In the genomic region with DNA sequence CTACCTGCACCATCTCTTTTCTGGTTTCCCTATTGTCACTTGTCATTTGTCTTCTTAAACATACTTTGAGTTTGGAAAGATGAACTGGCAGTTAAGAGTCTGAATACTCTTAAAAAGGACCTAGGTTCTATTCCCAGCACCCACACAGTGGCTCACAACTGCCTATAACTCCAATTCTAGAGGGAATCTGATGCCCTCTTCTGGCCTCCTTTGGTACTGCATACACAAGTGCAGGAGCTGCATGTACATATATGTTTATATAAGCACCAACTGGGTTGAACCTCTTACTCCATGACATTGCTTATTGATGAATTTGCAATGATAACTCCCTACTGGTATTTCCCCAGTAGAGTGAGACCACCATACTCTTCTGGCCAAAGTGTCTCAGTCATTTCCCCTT, we compare ENCODE assay signal across 19 mouse cellular contexts.
A peak's percentile ranks its signal among the peaks of the same experiment; 100 is the strongest.
DNase-seq lines count a peak whose midpoint lies in the region; ATAC-seq and TF ChIP-seq lines count a peak whose summit lies in the region.
"Had no signal": no experiment of that assay in that cellular context is flagged by ENCODE, and none has a peak within 500 bp of the region (broad histone marks: within the 10 kb centered on the region; RNA-seq: fewer than 3 reads in every experiment).

No protein-coding gene starts in this region.

- TF ChIP-seq CTCF in liver, embryonic 14.5 days (IDR thresholded peaks at IDR 0.05; ENCODE audit: low read depth) = peak; percentile 40; the same call in 1 of the 2 replicates
- no peak for TF ChIP-seq CTCF in cerebellum, adult 2 months (IDR thresholded peaks at IDR 0.05; ENCODE audit: borderline replicate concordance, insufficient read depth, low read depth, low read length)

- intact Hi-C loops in heart, postnatal 10 days (cut with DNase I) = no loop called here

- TF ChIP-seq EP300 in liver, embryonic 14.5 days (IDR thresholded peaks at IDR 0.05; ENCODE audit: low read depth) = no peak

- H3K27me3 ChIP-seq in liver, embryonic 14.5 days (ENCODE audit: control insufficient read depth, insufficient read depth, low read length) = no peaks in the 10 kb centered on the region
- no peaks in the 10 kb centered on the region for H3K27me3 ChIP-seq in liver, embryonic 12.5 days (replicated peaks)
- no peaks in the 10 kb centered on the region for H3K27me3 ChIP-seq in cerebellum, adult 2 months (ENCODE audit: control insufficient read depth, insufficient read depth, low read length)
- H3K27me3 ChIP-seq: hindbrain, embryonic 15.5 days; neural tube, embryonic 12.5 days had no signal

- no peaks in the 10 kb centered on the region for H3K36me3 ChIP-seq in liver, embryonic 14.5 days (replicated peaks; ENCODE audit: control insufficient read depth, insufficient read depth, low read depth)
- no peaks in the 10 kb centered on the region for H3K36me3 ChIP-seq in liver, embryonic 12.5 days
- H3K36me3 ChIP-seq: embryonic facial prominence, embryonic 13.5 days; hindbrain, embryonic 15.5 days; neural tube, embryonic 12.5 days had no signal

- DNase-seq in heart, adult 11 months = peak; percentile 39
- DNase-seq in heart, postnatal 10 days = no peak
- DNase-seq in liver, embryonic 14.5 days (ENCODE audit: low read depth in 3 of 3, low spot score in 3 of 3) = no peak
- DNase-seq in A20 (ENCODE audit: low read depth, low spot score) (peak; percentile 3), NIH3T3 (ENCODE audit: low read depth) (peak; percentile 4)
- no peak for DNase-seq in retina, embryonic 14.5 days (ENCODE audit: low spot score)
- DNase-seq in cerebellum, adult 2 months = no peak
- DNase-seq: adrenal gland, postnatal 10 days; cerebellum, adult 18-20 months; forebrain, postnatal 0 days; kidney, adult 18-20 months; kidney, postnatal 14 days; lung, postnatal 14 days; right cerebral cortex, postnatal 14 days; thymus, postnatal 36 days had no signal

- no peak for TF ChIP-seq POLR2A in cerebellum, adult 2 months (IDR thresholded peaks at IDR 0.05; ENCODE audit: borderline replicate concordance, insufficient read depth, low read length)

- no peaks in the 10 kb centered on the region for H3K4me1 ChIP-seq in liver, embryonic 14.5 days (replicated peaks; ENCODE audit: control insufficient read depth in 2 of 2, insufficient read depth in 2 of 2, low read length in 1 of 2)
- H3K4me1 ChIP-seq in liver, embryonic 12.5 days = no peaks in the 10 kb centered on the region
- no peaks in the 10 kb centered on the region for H3K4me1 ChIP-seq in cerebellum, adult 2 months (ENCODE audit: control insufficient read depth, insufficient read depth, low read length)
- H3K4me1 ChIP-seq: embryonic facial prominence, embryonic 13.5 days; hindbrain, embryonic 15.5 days had no signal

- H3K27ac ChIP-seq in liver, embryonic 14.5 days = no peak overlapping the region
- no peak overlapping the region for H3K27ac ChIP-seq in liver, embryonic 12.5 days
- H3K27ac ChIP-seq in cerebellum, adult 2 months (ENCODE audit: insufficient read depth, low read length) = no peak overlapping the region
- H3K27ac ChIP-seq: embryonic facial prominence, embryonic 13.5 days; hindbrain, embryonic 15.5 days; neural tube, embryonic 12.5 days had no signal

- H3K4me3 ChIP-seq in liver, embryonic 14.5 days (ENCODE audit: insufficient read depth in 1 of 2, low read depth in 2 of 2, low read length in 2 of 2) = no peak overlapping the region
- H3K4me3 ChIP-seq in liver, embryonic 12.5 days = no peak overlapping the region
- H3K4me3 ChIP-seq in cerebellum, adult 2 months (replicated peaks; ENCODE audit: insufficient read depth, low read depth, low read length) = no peak overlapping the region
- H3K4me3 ChIP-seq: embryonic facial prominence, embryonic 13.5 days; hindbrain, embryonic 15.5 days; neural tube, embryonic 12.5 days had no signal

- H3K9ac ChIP-seq in liver, embryonic 14.5 days (replicated peaks) = no peak overlapping the region
- H3K9ac ChIP-seq in liver, embryonic 12.5 days = no peak overlapping the region
- H3K9ac ChIP-seq: embryonic facial prominence, embryonic 13.5 days; forebrain, postnatal 0 days; hindbrain, embryonic 15.5 days; neural tube, embryonic 12.5 days had no signal

- ATAC-seq in liver, embryonic 14.5 days (ENCODE audit: insufficient read depth) = no peak
- ATAC-seq in liver, embryonic 12.5 days = no peak
- ATAC-seq: forebrain, postnatal 0 days had no signal

- no peaks in the 10 kb centered on the region for H3K9me3 ChIP-seq in liver, embryonic 14.5 days (ENCODE audit: control insufficient read depth, low read length)
- H3K9me3 ChIP-seq in liver, embryonic 12.5 days (replicated peaks) = no peaks in the 10 kb centered on the region
- H3K9me3 ChIP-seq: embryonic facial prominence, embryonic 13.5 days; hindbrain, embryonic 15.5 days had no signal

- no peak overlapping the region for H3K4me2 ChIP-seq in liver, embryonic 14.5 days (ENCODE audit: low read depth)
- H3K4me2 ChIP-seq in liver, embryonic 12.5 days = no peak overlapping the region
- H3K4me2 ChIP-seq: embryonic facial prominence, embryonic 13.5 days; hindbrain, embryonic 15.5 days; neural tube, embryonic 12.5 days had no signal

Comparison
In these comparisons a context has a peak if more than half of its experiments do, and no peak if none do; other contexts are left out.
1. DNase-seq: peak in heart, adult 11 months (single experiment), A20 (single experiment) and NIH3T3 (single experiment); none in heart, postnatal 10 days (0 of 2), liver, embryonic 14.5 days (0 of 3), retina, embryonic 14.5 days (single experiment) and cerebellum, adult 2 months (0 of 2).